Mouse (Mus musculus) liver, embryonic 13.5 days (tissue): ENCODE measurements around the gene 4931406P16Rik. TPM values are rescaled to one million over a fixed set of nuclear protein-coding genes. Genes with fewer than 3 reads are reported as not detected.
"Not testable (repeated sequence)": the region's sequence is repeated elsewhere in the genome, so short reads cannot be mapped to it uniquely, and the experiment has no call there.

Experiments
- ATAC-seq: fragments of 200-750 bp; cut with Nextera tagmentation; 2 replicates; pipeline ENCODE4 v1.8.0; 2017; ENCODE audit warnings: low read depth, mild to moderate bottlenecking, moderate number of reproducible peaks, moderate library complexity
- DNase-seq: peaks from one replicate; pipeline ENCODE4 v3.0.0; 2022
- H3K27ac ChIP-seq: fragments of 300-500 bp; sonication (generic); 2 replicates; pipeline ENCODE4 v1.5.1; 2015; ENCODE audit warnings: moderate library complexity, mild to moderate bottlenecking, inconsistent platforms
- H3K27me3 ChIP-seq: fragments of 300-500 bp; sonication (generic); 2 replicates; pipeline ENCODE4 v1.6.1; 2015; ENCODE audit warnings: mild to moderate bottlenecking, inconsistent platforms
- H3K36me3 ChIP-seq: fragments of 300-500 bp; sonication (generic); 2 replicates; pipeline ENCODE4 v1.6.1; 2015; ENCODE audit warnings: mild to moderate bottlenecking, inconsistent platforms
- H3K4me1 ChIP-seq: fragments of 300-500 bp; sonication (generic); replicated peaks from 2 replicates; pipeline ENCODE4 v1.6.1; 2015; ENCODE audit warnings: inconsistent platforms
- H3K4me2 ChIP-seq: fragments of 300-500 bp; sonication (generic); 2 replicates; pipeline ENCODE4 v1.6.1; 2015; ENCODE audit warnings: inconsistent platforms, mild to moderate bottlenecking, moderate library complexity
- H3K4me3 ChIP-seq: fragments of 300-500 bp; sonication (generic); replicated peaks from 2 replicates; pipeline ENCODE4 v1.5.1; 2015; ENCODE audit warnings: mild to moderate bottlenecking, inconsistent platforms
- H3K9ac ChIP-seq: fragments of 300-500 bp; sonication (generic); 2 replicates; pipeline ENCODE4 v1.6.1; 2015; ENCODE audit warnings: mild to moderate bottlenecking, inconsistent platforms
- H3K9me3 ChIP-seq: fragments of 300-500 bp; sonication (generic); replicated peaks from 2 replicates; pipeline ENCODE4 v1.6.1; 2016; ENCODE audit warnings: inconsistent platforms
- WGBS: fragments of 180-500 bp; shearing (Covaris S2); methylation state at CpG from one replicate; pipeline ENCODE4 v1.1.7; 2015; ENCODE audit not compliant: insufficient replicate concordance; 5-methylcytosine and 5-hydroxymethylcytosine counted together
- polyA plus RNA-seq: library from polyadenylated mRNA; unstranded; fragments of >200 nt; fragmentation: Nextera tagmentation; extraction: Ambion mirVana; gene quantifications from 2 replicates; pipeline ENCODE4 v1.2.1, GENCODE M21; 2015

Gene 4931406P16Rik
- polyA plus RNA-seq, 1 experiment from 2014 or later, result 11.0 TPM

DNA sequence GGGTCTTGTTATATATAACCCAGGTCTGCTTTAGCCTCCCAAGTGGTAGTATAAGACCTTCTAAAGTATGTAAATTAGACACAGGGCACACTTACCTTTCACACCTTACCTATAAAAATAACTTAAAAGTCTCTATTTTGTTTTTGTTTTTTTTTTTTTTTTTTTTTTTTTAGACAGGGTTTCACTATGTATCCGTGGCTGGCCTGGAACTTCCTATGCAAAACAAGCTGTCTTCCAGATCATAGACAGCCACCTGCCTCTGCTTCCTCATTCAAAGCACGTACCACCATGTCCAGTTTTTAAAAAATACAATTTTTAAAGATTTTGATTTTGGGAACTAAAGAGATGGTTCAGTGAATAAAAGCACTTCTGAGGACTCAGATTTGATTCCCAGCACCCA is 23.9 kb upstream of the 4931406P16Rik start:
- Histone ChIP-seq H3K36me3 (peaks cover 34% of the 10 kb centered on the region), H3K4me2 (no peak overlapping the region), H3K4me1 (peaks cover 10% of the 10 kb centered on the region; the same call in 1 of the 2 replicates), H3K27ac (no peak overlapping the region), H3K4me3 (no peak overlapping the region), H3K9me3 (no peaks in the 10 kb centered on the region), H3K9ac (no peak overlapping the region), H3K27me3 (no peaks in the 10 kb centered on the region)
- DNase-seq, result no peak
- ATAC-seq, result no peak
- 54% methylated on average over 2 of the region's 2 CpGs for WGBS

DNA sequence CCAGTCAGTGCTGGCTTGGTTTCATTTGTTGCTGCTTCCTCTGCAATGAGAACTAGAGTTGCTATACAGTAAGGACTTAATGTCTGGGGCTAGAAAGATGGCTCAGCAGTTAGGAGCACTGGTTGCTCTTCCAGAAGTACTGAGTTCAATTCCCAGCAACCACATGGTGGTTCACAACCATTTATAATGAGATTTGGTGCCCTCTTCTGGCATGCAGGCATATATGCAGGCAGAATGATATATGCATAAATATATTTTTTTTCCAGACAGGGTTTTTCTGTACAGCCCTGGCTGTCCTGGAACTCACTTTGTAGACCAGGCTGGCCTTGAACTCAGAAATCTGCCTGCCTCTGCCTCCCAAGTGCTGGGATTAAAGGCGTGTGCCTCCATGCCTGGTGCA is 23.2 kb upstream of the 4931406P16Rik start:
- H3K9ac ChIP-seq, DNase-seq, H3K27me3 ChIP-seq, ATAC-seq, H3K4me3 ChIP-seq, H3K27ac ChIP-seq, H3K4me2 ChIP-seq, H3K9me3 ChIP-seq: not testable (repeated sequence)
- Histone ChIP-seq H3K4me1 (peaks cover 12% of the 10 kb centered on the region), H3K36me3 (peaks cover 26% of the 10 kb centered on the region)
- 70% methylated on average over 1 of the region's 1 CpGs for WGBS

GRCm38 (mm10) chr7:34327493-34327892 is 14.1 kb upstream of the 4931406P16Rik start:
- Histone ChIP-seq H3K36me3 (no peaks in the 10 kb centered on the region), H3K9ac (no peak overlapping the region), H3K4me2 (no peak overlapping the region), H3K27ac (no peak overlapping the region), H3K4me3 (no peak overlapping the region), H3K27me3 (no peaks in the 10 kb centered on the region), H3K9me3 (no peaks in the 10 kb centered on the region), H3K4me1 (peaks cover 6% of the 10 kb centered on the region)
- 32% methylated on average over 3 of the region's 3 CpGs for WGBS
- DNase-seq, result no peak
- no peak for ATAC-seq

GRCm38 (mm10) chr7:34324857-34325256 is 11.5 kb upstream of the 4931406P16Rik start:
- Histone ChIP-seq H3K9me3 (no peaks in the 10 kb centered on the region), H3K36me3 (no peaks in the 10 kb centered on the region), H3K9ac (no peak overlapping the region), H3K4me1 (no peaks in the 10 kb centered on the region), H3K4me3 (no peak overlapping the region), H3K4me2 (no peak overlapping the region), H3K27ac (no peak overlapping the region), H3K27me3 (no peaks in the 10 kb centered on the region)
- ATAC-seq (no peak), DNase-seq (no peak)
- WGBS, result 77% methylated on average over 1 of the region's 1 CpGs

DNA sequence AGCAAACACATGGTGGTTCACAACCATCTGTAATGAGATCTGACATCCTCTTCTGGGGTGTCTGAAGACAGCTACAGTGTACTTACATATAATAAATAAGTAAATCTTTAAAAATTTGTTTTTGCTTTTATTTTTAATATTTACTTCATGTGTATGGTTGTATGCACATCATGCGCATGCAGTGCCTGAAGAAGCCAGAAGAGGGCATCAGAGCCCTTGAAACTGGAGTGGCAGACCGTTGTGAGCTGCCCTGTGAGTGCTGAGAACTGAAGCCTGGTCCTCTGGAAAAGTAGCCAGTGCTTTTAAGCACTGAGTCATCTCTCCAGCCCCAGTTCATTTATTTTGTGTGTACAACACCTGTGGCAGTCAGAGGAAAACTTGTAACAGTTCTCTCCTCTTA is 10.7 kb upstream of the 4931406P16Rik start:
- no peak overlapping the region for H3K4me3 ChIP-seq
- H3K4me2 ChIP-seq, result no peak overlapping the region
- no peak for DNase-seq
- H3K9ac ChIP-seq, result no peak overlapping the region
- H3K9me3 ChIP-seq, result no peaks in the 10 kb centered on the region
- no peaks in the 10 kb centered on the region for H3K36me3 ChIP-seq
- H3K4me1 ChIP-seq, result no peaks in the 10 kb centered on the region
- WGBS, result 84% methylated on average over 2 of the region's 2 CpGs
- no peak overlapping the region for H3K27ac ChIP-seq
- no peaks in the 10 kb centered on the region for H3K27me3 ChIP-seq
- no peak for ATAC-seq

- Histone ChIP-seq H3K9me3 (no peaks in the 10 kb centered on the region), H3K9ac (no peak overlapping the region), H3K27me3 (no peaks in the 10 kb centered on the region), H3K27ac (no peak overlapping the region), H3K4me3 (no peak overlapping the region), H3K4me2 (no peak overlapping the region), H3K36me3 (no peaks in the 10 kb centered on the region), H3K4me1 (no peaks in the 10 kb centered on the region)
- ATAC-seq (no peak), DNase-seq (no peak)
- 74% methylated on average over 8 of the region's 8 CpGs for WGBS
Measured at GRCm38 (mm10) chr7:34323351-34323750, 10.0 kb upstream of the 4931406P16Rik start.

- DNase-seq (no peak), ATAC-seq (no peak)
- Histone ChIP-seq H3K36me3 (no peaks in the 10 kb centered on the region), H3K4me2 (no peak overlapping the region), H3K9me3 (no peaks in the 10 kb centered on the region), H3K4me1 (no peaks in the 10 kb centered on the region), H3K9ac (no peak overlapping the region), H3K27me3 (no peaks in the 10 kb centered on the region), H3K27ac (no peak overlapping the region), H3K4me3 (no peak overlapping the region)
- 74% methylated on average over 4 of the region's 4 CpGs for WGBS
Measured at GRCm38 (mm10) chr7:34321958-34322357, 8.6 kb upstream of the 4931406P16Rik start.

GRCm38 (mm10) chr7:34321119-34321518 is 7.8 kb upstream of the 4931406P16Rik start:
- Histone ChIP-seq H3K27ac (no peak overlapping the region), H3K9ac (no peak overlapping the region), H3K9me3 (no peaks in the 10 kb centered on the region), H3K4me2 (no peak overlapping the region), H3K4me3 (no peak overlapping the region), H3K27me3 (no peaks in the 10 kb centered on the region), H3K4me1 (no peaks in the 10 kb centered on the region), H3K36me3 (no peaks in the 10 kb centered on the region)
- DNase-seq (no peak), ATAC-seq (no peak)
- WGBS, result 68% methylated on average over 5 of the region's 5 CpGs

GRCm38 (mm10) chr7:34319957-34320356 is 6.6 kb upstream of the 4931406P16Rik start:
- no peak for DNase-seq
- Histone ChIP-seq H3K27ac (no peak overlapping the region), H3K4me1 (no peaks in the 10 kb centered on the region), H3K9me3 (no peaks in the 10 kb centered on the region), H3K4me3 (no peak overlapping the region), H3K27me3 (no peaks in the 10 kb centered on the region), H3K9ac (no peak overlapping the region), H3K36me3 (no peaks in the 10 kb centered on the region), H3K4me2 (no peak overlapping the region)
- ATAC-seq, result no peak
- WGBS, result 52% methylated on average over 3 of the region's 3 CpGs

GRCm38 (mm10) chr7:34319123-34319522 is 5.8 kb upstream of the 4931406P16Rik start:
- Histone ChIP-seq H3K9me3 (no peaks in the 10 kb centered on the region), H3K27me3 (no peaks in the 10 kb centered on the region), H3K9ac (no peak overlapping the region), H3K27ac (no peak overlapping the region), H3K36me3 (no peaks in the 10 kb centered on the region), H3K4me1 (peaks cover 3% of the 10 kb centered on the region), H3K4me2 (no peak overlapping the region), H3K4me3 (no peak overlapping the region)
- WGBS, result 64% methylated on average over 2 of the region's 2 CpGs
- DNase-seq, result no peak
- ATAC-seq, result no peak

DNA sequence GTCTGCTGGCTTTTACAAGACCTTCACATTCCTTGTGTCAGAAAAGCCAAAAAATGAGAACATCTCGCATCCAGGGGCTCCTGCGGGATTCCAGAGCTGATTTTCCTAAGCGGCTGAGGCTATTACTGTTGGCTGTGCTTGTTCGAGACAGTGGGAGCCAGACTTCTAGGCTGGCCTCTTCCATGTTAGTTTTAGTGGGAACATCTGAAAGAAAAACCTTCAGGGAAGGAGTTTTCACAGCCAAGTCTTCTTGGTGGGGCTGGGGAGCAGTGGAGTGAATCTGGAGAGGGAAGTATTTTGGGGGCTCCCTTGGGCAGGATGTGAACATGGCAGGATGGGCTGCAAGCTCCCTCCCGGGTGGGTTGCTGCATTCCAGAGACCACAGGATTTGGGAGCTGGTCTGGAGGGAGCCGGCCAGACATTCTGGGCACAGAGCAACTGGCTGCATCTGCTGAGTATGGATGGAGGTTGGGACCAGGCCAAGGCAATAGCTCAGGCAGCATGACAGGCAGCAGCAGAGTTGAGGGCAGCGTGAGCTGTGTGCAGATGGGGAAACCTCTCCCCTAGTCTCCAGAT is 4.6 kb upstream of the 4931406P16Rik start:
- WGBS, result 57% methylated on average over 7 of the region's 7 CpGs
- Histone ChIP-seq H3K27me3 (no peaks in the 10 kb centered on the region), H3K9ac (no peak overlapping the region), H3K27ac (peak overlapping the region; percentile 11; the same call in 1 of the 2 replicates), H3K9me3 (no peaks in the 10 kb centered on the region), H3K36me3 (no peaks in the 10 kb centered on the region), H3K4me3 (no peak overlapping the region), H3K4me2 (no peak overlapping the region), H3K4me1 (peaks cover 9% of the 10 kb centered on the region)
- no peak for ATAC-seq
- no peak for DNase-seq

GRCm38 (mm10) chr7:34312786-34313442 is 437 bp downstream of the 4931406P16Rik start:
- peak overlapping the region; percentile 97 for H3K27ac ChIP-seq
- ATAC-seq (peak; percentile 93), DNase-seq (peak; percentile 75)
- peak overlapping the region; percentile 97 for H3K9ac ChIP-seq
- H3K36me3 ChIP-seq, result no peaks in the 10 kb centered on the region; the same call in 1 of the 2 replicates
- peak overlapping the region; percentile 100 for H3K4me3 ChIP-seq
- no peaks in the 10 kb centered on the region for H3K9me3 ChIP-seq
- WGBS, result under 1% methylated on average over 55 of the region's 73 CpGs
- H3K4me2 ChIP-seq, result peak overlapping the region; percentile 83
- peaks cover 46% of the 10 kb centered on the region for H3K4me1 ChIP-seq
- H3K27me3 ChIP-seq, result no peaks in the 10 kb centered on the region
